Mouse (Mus musculus) hindbrain, embryonic 13.5 days (tissue): ENCODE results near the gene Mtss1l. TPM values are rescaled to one million over a fixed set of nuclear protein-coding genes. Genes with fewer than 3 reads are reported as not detected.

Experiments used
- ATAC-seq: fragments of 200-750 bp; cut with Nextera tagmentation; 2 replicates; pipeline ENCODE4 v1.8.0; 2017; ENCODE audit warnings: moderate TSS enrichment; ENCODE audit not compliant: low FRiP score
- H3K27ac ChIP-seq: fragments of 300-500 bp; sonication (generic); 2 replicates; pipeline ENCODE4 v1.5.1; 2015; ENCODE audit warnings: inconsistent platforms, mild to moderate bottlenecking, moderate library complexity
- H3K27me3 ChIP-seq: fragments of 300-500 bp; sonication (generic); 2 replicates; pipeline ENCODE4 v1.6.1; 2015; ENCODE audit warnings: mild to moderate bottlenecking, inconsistent platforms
- H3K36me3 ChIP-seq: fragments of 300-500 bp; sonication (generic); 2 replicates; pipeline ENCODE4 v1.6.1; 2015; ENCODE audit warnings: mild to moderate bottlenecking, inconsistent platforms
- H3K4me1 ChIP-seq: fragments of 300-500 bp; sonication (generic); replicated peaks from 2 replicates; pipeline ENCODE4 v1.6.1; 2015; ENCODE audit warnings: inconsistent platforms
- H3K4me2 ChIP-seq: fragments of 300-500 bp; sonication (generic); 2 replicates; pipeline ENCODE4 v1.6.1; 2015; ENCODE audit warnings: inconsistent platforms, mild to moderate bottlenecking, moderate library complexity
- H3K4me3 ChIP-seq: fragments of 300-500 bp; sonication (generic); 2 replicates; pipeline ENCODE4 v1.5.1; 2015; ENCODE audit warnings: mild to moderate bottlenecking, inconsistent platforms
- H3K9ac ChIP-seq: fragments of 300-500 bp; sonication (generic); 2 replicates; pipeline ENCODE4 v1.6.1; 2015; ENCODE audit warnings: mild to moderate bottlenecking, inconsistent platforms
- H3K9me3 ChIP-seq: fragments of 300-500 bp; sonication (generic); 2 replicates; pipeline ENCODE4 v1.6.1; 2016; ENCODE audit warnings: inconsistent platforms
- WGBS: fragments of 180-500 bp; shearing (Covaris S2); methylation state at CpG from one replicate; pipeline ENCODE4 v1.1.7; 2015; 5-methylcytosine and 5-hydroxymethylcytosine counted together
- polyA plus RNA-seq: library from polyadenylated mRNA; unstranded; fragments of >200 nt; fragmentation: Nextera tagmentation; extraction: Ambion mirVana; gene quantifications from 2 replicates; pipeline ENCODE4 v1.2.1, GENCODE M21; 2015

The Mtss1l gene
- polyA plus RNA-seq, 1 experiment from 2014 or later = 19.0 TPM

- H3K36me3 ChIP-seq = peaks cover 30% of the 10 kb centered on the region
- peak overlapping the region; percentile 82 for H3K4me3 ChIP-seq
- H3K4me2 ChIP-seq = peak overlapping the region; percentile 90
- peak overlapping the region; percentile 96 for H3K27ac ChIP-seq
- peaks cover 81% of the 10 kb centered on the region for H3K4me1 ChIP-seq
- ATAC-seq = no peak; the same call in 1 of the 2 replicates
- 48% methylated on average over 11 of the region's 11 CpGs for WGBS
- H3K9me3 ChIP-seq = no peaks in the 10 kb centered on the region
- H3K27me3 ChIP-seq = no peaks in the 10 kb centered on the region
- H3K9ac ChIP-seq = peak overlapping the region; percentile 99
Measured at GRCm38 (mm10) chr8:110722414-110723011, 1.2 kb downstream of the Mtss1l start.

GRCm38 (mm10) chr8:110724493-110724892 lies 3.2 kb downstream of the Mtss1l start:
- Histone ChIP-seq H3K4me1 (peaks cover 65% of the 10 kb centered on the region), H3K27ac (peak overlapping the region; percentile 96), H3K9ac (peak overlapping the region; percentile 99), H3K36me3 (peaks cover 50% of the 10 kb centered on the region), H3K27me3 (no peaks in the 10 kb centered on the region), H3K9me3 (no peaks in the 10 kb centered on the region), H3K4me3 (0 out of 2 replicates have a peak overlapping the region, but pooled peaks have one; percentile 4), H3K4me2 (peak overlapping the region; percentile 90)
- WGBS = 78% methylated on average over 3 of the region's 3 CpGs
- no peak for ATAC-seq

- Histone ChIP-seq H3K27ac (peak overlapping the region; percentile 96), H3K27me3 (no peaks in the 10 kb centered on the region), H3K9me3 (no peaks in the 10 kb centered on the region), H3K4me2 (peak overlapping the region; percentile 90), H3K36me3 (peaks cover 58% of the 10 kb centered on the region), H3K9ac (peak overlapping the region; percentile 99), H3K4me1 (peaks cover 57% of the 10 kb centered on the region), H3K4me3 (peak overlapping the region; percentile 4; the same call in 1 of the 2 replicates)
- ATAC-seq = no peak
- 50% methylated on average over 7 of the region's 7 CpGs for WGBS
Measured at GRCm38 (mm10) chr8:110725084-110725838, 4.0 kb downstream of the Mtss1l start.

GRCm38 (mm10) chr8:110726893-110727292 lies 5.6 kb downstream of the Mtss1l start:
- 7% methylated on average over 18 of the region's 18 CpGs for WGBS
- no peaks in the 10 kb centered on the region for H3K27me3 ChIP-seq
- ATAC-seq = peak; percentile 12; the same call in 1 of the 2 replicates
- H3K4me2 ChIP-seq = no peak overlapping the region
- H3K27ac ChIP-seq = no peak overlapping the region
- peaks cover 49% of the 10 kb centered on the region for H3K4me1 ChIP-seq
- H3K4me3 ChIP-seq = no peak overlapping the region
- H3K9ac ChIP-seq = peak overlapping the region; percentile 61
- peaks cover 74% of the 10 kb centered on the region for H3K36me3 ChIP-seq
- H3K9me3 ChIP-seq = no peaks in the 10 kb centered on the region

GRCm38 (mm10) chr8:110731346-110731859 lies 10.1 kb downstream of the Mtss1l start:
- Histone ChIP-seq H3K36me3 (peaks cover 99% of the 10 kb centered on the region), H3K27ac (no peak overlapping the region), H3K4me1 (peaks cover 8% of the 10 kb centered on the region), H3K4me2 (no peak overlapping the region), H3K27me3 (no peaks in the 10 kb centered on the region), H3K9ac (no peak overlapping the region), H3K4me3 (no peak overlapping the region), H3K9me3 (no peaks in the 10 kb centered on the region)
- ATAC-seq = no peak
- WGBS = 94% methylated on average over 8 of the region's 8 CpGs

GRCm38 (mm10) chr8:110733036-110733435 lies 11.8 kb downstream of the Mtss1l start:
- peaks cover 99% of the 10 kb centered on the region for H3K36me3 ChIP-seq
- no peak for ATAC-seq
- H3K4me3 ChIP-seq = no peak overlapping the region
- H3K9me3 ChIP-seq = no peaks in the 10 kb centered on the region
- H3K27me3 ChIP-seq = no peaks in the 10 kb centered on the region
- H3K4me2 ChIP-seq = no peak overlapping the region
- H3K4me1 ChIP-seq = no peaks in the 10 kb centered on the region
- H3K9ac ChIP-seq = no peak overlapping the region
- 83% methylated on average over 8 of the region's 8 CpGs for WGBS
- no peak overlapping the region for H3K27ac ChIP-seq

GRCm38 (mm10) chr8:110738591-110739195 lies 17.4 kb downstream of the Mtss1l start:
- WGBS = 93% methylated on average over 35 of the region's 35 CpGs
- Histone ChIP-seq H3K9ac (no peak overlapping the region), H3K27me3 (no peaks in the 10 kb centered on the region), H3K4me3 (no peak overlapping the region), H3K4me2 (no peak overlapping the region), H3K27ac (no peak overlapping the region), H3K4me1 (no peaks in the 10 kb centered on the region), H3K36me3 (peaks cover 70% of the 10 kb centered on the region), H3K9me3 (no peaks in the 10 kb centered on the region)
- ATAC-seq = no peak

GRCm38 (mm10) chr8:110740629-110741175 lies 19.4 kb downstream of the Mtss1l start:
- H3K36me3 ChIP-seq = peaks cover 51% of the 10 kb centered on the region

GRCm38 (mm10) chr8:110741816-110742451 lies 20.7 kb downstream of the Mtss1l start:
- H3K4me2 ChIP-seq = no peak overlapping the region
- no peak overlapping the region for H3K4me3 ChIP-seq
- no peaks in the 10 kb centered on the region for H3K4me1 ChIP-seq
- no peak overlapping the region for H3K9ac ChIP-seq
- H3K36me3 ChIP-seq = peaks cover 39% of the 10 kb centered on the region
- H3K27me3 ChIP-seq = no peaks in the 10 kb centered on the region
- no peaks in the 10 kb centered on the region for H3K9me3 ChIP-seq
- no peak for ATAC-seq
- 77% methylated on average over 15 of the region's 15 CpGs for WGBS
- H3K27ac ChIP-seq = no peak overlapping the region

More at GRCm38 (mm10) chr8:110740629-110741175, 19.4 kb downstream of the Mtss1l start:
- H3K9ac ChIP-seq = no peak overlapping the region
- no peak overlapping the region for H3K27ac ChIP-seq
- H3K27me3 ChIP-seq = no peaks in the 10 kb centered on the region
- H3K4me3 ChIP-seq = no peak overlapping the region
- H3K4me1 ChIP-seq = no peaks in the 10 kb centered on the region
- no peaks in the 10 kb centered on the region for H3K9me3 ChIP-seq
- no peak overlapping the region for H3K4me2 ChIP-seq
- ATAC-seq = no peak
- WGBS = 93% methylated on average over 5 of the region's 5 CpGs

GRCm38 (mm10) chr8:110742452-110742818 lies 21.2 kb downstream of the Mtss1l start:
- Histone ChIP-seq H3K27me3 (no peaks in the 10 kb centered on the region), H3K4me1 (no peaks in the 10 kb centered on the region), H3K27ac (no peak overlapping the region), H3K9ac (no peak overlapping the region), H3K9me3 (no peaks in the 10 kb centered on the region), H3K4me2 (no peak overlapping the region), H3K4me3 (no peak overlapping the region), H3K36me3 (peaks cover 34% of the 10 kb centered on the region)
- ATAC-seq = no peak
- WGBS = 95% methylated on average over 5 of the region's 5 CpGs

GRCm38 (mm10) chr8:110745162-110745561 lies 23.9 kb downstream of the Mtss1l start:
- ATAC-seq = no peak
- Histone ChIP-seq H3K4me3 (no peak overlapping the region), H3K4me2 (no peak overlapping the region), H3K36me3 (peaks cover 6% of the 10 kb centered on the region), H3K9me3 (no peaks in the 10 kb centered on the region), H3K4me1 (no peaks in the 10 kb centered on the region), H3K27ac (no peak overlapping the region), H3K27me3 (no peaks in the 10 kb centered on the region), H3K9ac (no peak overlapping the region)
- 97% methylated on average over 10 of the region's 10 CpGs for WGBS

GRCm38 (mm10) chr8:110746661-110747060 lies 25.4 kb downstream of the Mtss1l start:
- H3K9ac ChIP-seq = no peak overlapping the region; the same call in 1 of the 2 replicates
- H3K4me1 ChIP-seq = no peaks in the 10 kb centered on the region
- no peaks in the 10 kb centered on the region for H3K36me3 ChIP-seq
- ATAC-seq = no peak
- no peak overlapping the region for H3K4me2 ChIP-seq
- 77% methylated on average over 9 of the region's 9 CpGs for WGBS
- no peak overlapping the region for H3K4me3 ChIP-seq
- H3K9me3 ChIP-seq = no peaks in the 10 kb centered on the region
- no peak overlapping the region for H3K27ac ChIP-seq
- H3K27me3 ChIP-seq = no peaks in the 10 kb centered on the region
